Mouse (Mus musculus): ENCODE measurements around the gene Vmn1r120. TPM values are rescaled to one million over a fixed set of nuclear protein-coding genes. Genes with fewer than 3 reads are reported as not detected.

Vmn1r120 gene
- not detected in 2 replicates for polyA plus RNA-seq (2012; rRNA removed)

DNA sequence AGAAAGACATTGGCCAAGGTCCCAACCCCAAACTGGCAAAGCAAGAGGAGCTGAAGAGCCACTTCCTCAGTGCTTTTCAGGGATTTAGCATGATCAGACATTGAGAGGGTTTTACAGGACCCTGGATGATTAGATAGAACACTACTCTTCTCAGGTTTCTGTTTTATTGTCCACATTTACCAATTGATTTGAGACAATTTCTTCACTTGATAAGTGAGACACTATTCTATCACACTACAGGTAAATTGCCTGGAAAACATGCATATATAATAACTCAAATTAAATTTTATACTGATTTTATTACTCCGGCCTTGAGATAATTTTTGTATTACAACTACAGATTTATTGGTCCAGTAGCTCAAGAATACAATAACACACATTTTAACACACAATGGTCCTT, at the start of gene Vmn1r120:
Vmn1r120 (minus strand) TSS at position 101 of the 400 bp plus-strand sequence.

DNA sequence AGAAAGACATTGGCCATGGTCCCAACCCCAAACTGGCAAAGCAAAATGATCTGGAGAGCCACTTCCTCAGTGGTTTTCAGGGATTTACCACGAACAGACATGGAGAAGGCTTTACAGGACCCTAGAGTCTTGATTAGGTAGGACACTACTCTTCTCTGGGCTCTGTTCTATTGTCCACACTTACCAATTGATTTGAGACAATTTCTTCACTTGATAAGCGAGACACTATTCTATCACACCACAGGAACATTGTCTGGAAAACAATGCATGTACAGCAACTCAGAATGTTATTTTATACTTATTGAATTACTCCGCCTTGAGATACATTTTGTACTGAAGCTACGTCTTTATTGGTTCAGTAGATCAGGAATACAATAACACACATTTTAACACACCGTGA, 44.8 kb upstream of the Vmn1r120 start, which contains the start of gene Vmn1r121:
Vmn1r121 (minus strand) TSS at position 101 of the 400 bp plus-strand sequence.

GRCm38 (mm10) chr7:21012355-21012754, 41.2 kb downstream of the Vmn1r120 start, which contains the start of gene Vmn1r119:
Gene Vmn1r119 (minus strand): TSS chr7:21012455.

Other genes with a start within 250 kb of the Vmn1r120 start
- gene Vmn1r114, start 241.6 kb downstream of the Vmn1r120 start, polyA plus RNA-seq (2012; rRNA removed): not detected in 2 replicates
- not detected in 2 replicates for gene Vmn1r115, start 208.8 kb downstream of the Vmn1r120 start, polyA plus RNA-seq (2012; rRNA removed)
- not detected in 2 replicates for gene Vmn1r116, start 181.5 kb downstream of the Vmn1r120 start, polyA plus RNA-seq (2012; rRNA removed)
- gene Vmn1r117, start 169.7 kb downstream of the Vmn1r120 start, polyA plus RNA-seq (2012; rRNA removed): not detected in 2 replicates
- gene Vmn1r118, start 141.4 kb downstream of the Vmn1r120 start, polyA plus RNA-seq (2012; rRNA removed): not detected in 2 replicates
- not detected in 2 replicates for gene Vmn1r119, start 41.3 kb downstream of the Vmn1r120 start, polyA plus RNA-seq (2012; rRNA removed)
- gene Vmn1r121, start 44.7 kb upstream of the Vmn1r120 start, polyA plus RNA-seq (2012; rRNA removed): not detected in 2 replicates
- gene Vmn1r122, start 80.3 kb upstream of the Vmn1r120 start, polyA plus RNA-seq (2012; rRNA removed): not detected in 2 replicates
- gene Vmn1r123, start 108.4 kb upstream of the Vmn1r120 start, polyA plus RNA-seq (2012; rRNA removed): not detected in 2 replicates
- gene Gm5157, start 136.6 kb upstream of the Vmn1r120 start, polyA plus RNA-seq (2012; rRNA removed): not detected in 2 replicates
- gene Vmn1r124, start 206.8 kb upstream of the Vmn1r120 start, polyA plus RNA-seq (2012; rRNA removed): not detected in 2 replicates
- not detected in 2 replicates for gene Vmn1r125, start 218.4 kb upstream of the Vmn1r120 start, polyA plus RNA-seq (2012; rRNA removed)
- gene Vmn1r126, start 247.7 kb upstream of the Vmn1r120 start, polyA plus RNA-seq (2012; rRNA removed): not detected in 2 replicates